Mouse (Mus musculus) heart, embryonic 11.5 days (tissue): ENCODE results near the gene Mettl7a3. TPM values are rescaled to one million over a fixed set of nuclear protein-coding genes. Genes with fewer than 3 reads are reported as not detected.
"Not testable (repeated sequence)": the region's sequence is repeated elsewhere in the genome, so short reads cannot be mapped to it uniquely, and the experiment has no call there.

Experiments used
- ATAC-seq: fragments of 200-750 bp; cut with Nextera tagmentation; replicated peaks from 2 replicates; pipeline ENCODE4 v1.8.0; 2017; ENCODE audit warnings: moderate library complexity; ENCODE audit not compliant: insufficient number of reproducible peaks, low FRiP score, low TSS enrichment
- H3K27ac ChIP-seq: fragments of 300-500 bp; sonication (generic); 2 replicates; pipeline ENCODE4 v1.5.1; 2014; ENCODE audit warnings: mild to moderate bottlenecking, low read depth, low read length
- H3K27me3 ChIP-seq: fragments of 300-500 bp; sonication (generic); 2 replicates; pipeline ENCODE4 v1.6.1; 2014; ENCODE audit warnings: mild to moderate bottlenecking, low read length, mixed read lengths; ENCODE audit not compliant: control insufficient read depth, insufficient read depth
- H3K36me3 ChIP-seq: fragments of 300-500 bp; sonication (generic); 2 replicates; pipeline ENCODE4 v1.6.1; 2014; ENCODE audit warnings: mild to moderate bottlenecking, low read length, moderate library complexity, mixed read lengths; ENCODE audit not compliant: control insufficient read depth, insufficient read depth
- H3K4me1 ChIP-seq: fragments of 300-500 bp; sonication (generic); 2 replicates; pipeline ENCODE4 v1.6.1; 2014; ENCODE audit warnings: low read length; ENCODE audit not compliant: control insufficient read depth, insufficient read depth
- H3K4me2 ChIP-seq: fragments of 300-500 bp; sonication (generic); 2 replicates; pipeline ENCODE4 v1.6.1; 2014; ENCODE audit warnings: mild to moderate bottlenecking, moderate library complexity
- H3K4me3 ChIP-seq: fragments of 300-500 bp; sonication (generic); 2 replicates; pipeline ENCODE4 v1.5.1; 2014; ENCODE audit warnings: low read depth, low read length
- H3K9ac ChIP-seq: fragments of 300-500 bp; sonication (generic); 2 replicates; pipeline ENCODE4 v1.6.1; 2014; ENCODE audit warnings: mild to moderate bottlenecking, low read depth, low read length, moderate library complexity
- H3K9me3 ChIP-seq: fragments of 300-500 bp; sonication (generic); replicated peaks from 2 replicates; pipeline ENCODE4 v1.6.1; 2016; ENCODE audit warnings: low read length; ENCODE audit not compliant: control insufficient read depth
- WGBS: fragments of 180-500 bp; shearing (Covaris S2); extraction: QIAGEN DNeasy Blood & Tissue Kit; methylation state at CpG from one replicate; pipeline ENCODE4 v1.1.7; 2014; ENCODE audit not compliant: insufficient replicate concordance; 5-methylcytosine and 5-hydroxymethylcytosine counted together
- polyA plus RNA-seq: library from polyadenylated mRNA; unstranded; fragments of >200 nt; fragmentation: Nextera tagmentation; extraction: Ambion mirVana; gene quantifications from 2 replicates; pipeline ENCODE4 v1.2.1, GENCODE M21; 2014

Mettl7a3 gene
- polyA plus RNA-seq, 1 experiment from 2014 or later, result not detected

- not testable (repeated sequence) for H3K4me1 ChIP-seq, H3K27ac ChIP-seq, H3K9me3 ChIP-seq, ATAC-seq, H3K4me2 ChIP-seq, H3K4me3 ChIP-seq, H3K9ac ChIP-seq, H3K36me3 ChIP-seq, H3K27me3 ChIP-seq
Observed at GRCm38 (mm10) chr15:100337328-100337727, 2.6 kb downstream of the Mettl7a3 start.

DNA sequence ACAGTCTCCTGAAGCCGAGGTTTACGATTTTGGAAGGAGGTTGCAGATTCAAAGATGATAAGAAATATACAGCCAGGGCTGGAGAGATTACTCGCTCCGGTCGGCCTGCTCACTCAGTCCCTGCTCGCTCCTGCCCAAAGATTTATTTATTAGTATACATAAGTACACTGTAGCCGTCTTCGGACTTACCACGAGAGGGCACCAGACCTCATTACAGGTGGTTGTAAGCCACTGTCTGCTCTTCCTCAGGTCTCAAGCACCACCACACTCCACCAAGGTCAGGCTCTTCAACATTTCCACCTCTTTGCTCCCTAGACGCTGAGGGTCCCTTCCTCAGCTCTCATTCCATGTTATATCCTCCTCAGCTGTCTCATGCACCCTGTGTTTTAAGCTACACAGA, 3.1 kb downstream of the Mettl7a3 start:
- H3K27ac ChIP-seq, H3K4me2 ChIP-seq, H3K36me3 ChIP-seq, H3K27me3 ChIP-seq, H3K9me3 ChIP-seq, H3K9ac ChIP-seq, H3K4me1 ChIP-seq, H3K4me3 ChIP-seq: not testable (repeated sequence)
- 0 out of 2 replicates have a peak, but pooled peaks have one; percentile 14 for ATAC-seq
- WGBS, result 36% methylated on average over 10 of the region's 10 CpGs

- not testable (repeated sequence) for H3K36me3 ChIP-seq, H3K27ac ChIP-seq, H3K4me2 ChIP-seq, H3K4me1 ChIP-seq, H3K9me3 ChIP-seq, H3K27me3 ChIP-seq, ATAC-seq, H3K4me3 ChIP-seq, H3K9ac ChIP-seq
- 77% methylated on average over 4 of the region's 5 CpGs for WGBS
Observed at GRCm38 (mm10) chr15:100341314-100341980, 6.7 kb downstream of the Mettl7a3 start.

DNA sequence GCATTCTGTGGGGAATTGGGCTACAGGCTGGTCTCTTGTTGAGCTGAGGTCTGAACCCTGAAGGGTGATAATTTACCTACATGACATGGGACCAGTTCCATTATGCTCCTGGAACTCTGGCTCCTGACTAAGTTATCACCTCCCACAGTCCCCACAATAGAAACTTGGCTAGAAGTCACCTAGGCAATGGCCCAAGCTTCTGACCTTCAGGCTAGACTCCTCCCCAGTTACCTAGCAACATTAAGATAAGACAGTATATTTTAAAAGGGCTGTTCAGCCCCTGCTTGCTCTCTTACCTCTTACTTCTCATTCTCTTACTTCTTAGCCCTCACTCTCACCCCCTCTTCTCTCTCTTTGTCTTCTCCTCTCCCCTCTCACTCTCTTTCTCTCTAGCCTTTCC, 10.8 kb downstream of the Mettl7a3 start:
- H3K4me3 ChIP-seq, result no peak overlapping the region
- H3K4me1 ChIP-seq, result 0 out of 2 replicates have a peak, but pooled peaks cover 6% of the 10 kb centered on the region
- no peaks in the 10 kb centered on the region for H3K9me3 ChIP-seq
- H3K27ac ChIP-seq, result no peak overlapping the region
- H3K9ac ChIP-seq, result no peak overlapping the region
- no peak overlapping the region for H3K4me2 ChIP-seq
- no peak for ATAC-seq
- H3K36me3 ChIP-seq, result no peaks in the 10 kb centered on the region
- no peaks in the 10 kb centered on the region for H3K27me3 ChIP-seq

GRCm38 (mm10) chr15:100346761-100347160, 12.0 kb downstream of the Mettl7a3 start:
- H3K27me3 ChIP-seq, result no peaks in the 10 kb centered on the region
- 70% methylated on average over 14 of the region's 14 CpGs for WGBS
- no peak overlapping the region for H3K9ac ChIP-seq
- no peaks in the 10 kb centered on the region for H3K36me3 ChIP-seq
- H3K4me3 ChIP-seq, result no peak overlapping the region
- H3K9me3 ChIP-seq, result no peaks in the 10 kb centered on the region
- no peak for ATAC-seq
- H3K4me1 ChIP-seq, result peaks cover 13% of the 10 kb centered on the region; the same call in 1 of the 2 replicates
- no peak overlapping the region for H3K27ac ChIP-seq
- H3K4me2 ChIP-seq, result no peak overlapping the region

DNA sequence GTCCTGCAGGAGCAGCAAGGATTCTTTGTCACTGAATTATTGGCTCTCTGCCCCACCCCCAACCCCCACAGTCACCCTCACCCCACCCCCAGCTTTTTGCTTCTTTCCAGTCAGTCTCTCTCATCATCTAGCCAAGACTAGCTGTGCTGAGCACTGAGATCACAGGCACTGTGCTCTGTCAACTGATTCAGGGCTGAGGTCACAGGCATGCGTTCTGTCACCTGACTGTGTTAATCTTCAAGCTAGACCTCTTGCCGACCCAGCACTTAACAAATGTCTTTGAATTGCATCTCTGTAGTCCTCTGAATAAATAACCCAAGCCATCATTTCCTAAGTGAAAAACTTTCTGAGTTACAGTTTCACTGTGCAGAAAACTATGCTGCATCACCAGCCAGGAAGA, 14.8 kb downstream of the Mettl7a3 start:
- Histone ChIP-seq H3K27me3 (no peaks in the 10 kb centered on the region), H3K9me3 (no peaks in the 10 kb centered on the region), H3K4me3 (no peak overlapping the region), H3K36me3 (no peaks in the 10 kb centered on the region), H3K9ac (no peak overlapping the region), H3K4me2 (no peak overlapping the region), H3K27ac (no peak overlapping the region), H3K4me1 (peaks cover 14% of the 10 kb centered on the region; the same call in 1 of the 2 replicates)
- ATAC-seq, result no peak
- WGBS, result 20% methylated on average over 2 of the region's 2 CpGs

DNA sequence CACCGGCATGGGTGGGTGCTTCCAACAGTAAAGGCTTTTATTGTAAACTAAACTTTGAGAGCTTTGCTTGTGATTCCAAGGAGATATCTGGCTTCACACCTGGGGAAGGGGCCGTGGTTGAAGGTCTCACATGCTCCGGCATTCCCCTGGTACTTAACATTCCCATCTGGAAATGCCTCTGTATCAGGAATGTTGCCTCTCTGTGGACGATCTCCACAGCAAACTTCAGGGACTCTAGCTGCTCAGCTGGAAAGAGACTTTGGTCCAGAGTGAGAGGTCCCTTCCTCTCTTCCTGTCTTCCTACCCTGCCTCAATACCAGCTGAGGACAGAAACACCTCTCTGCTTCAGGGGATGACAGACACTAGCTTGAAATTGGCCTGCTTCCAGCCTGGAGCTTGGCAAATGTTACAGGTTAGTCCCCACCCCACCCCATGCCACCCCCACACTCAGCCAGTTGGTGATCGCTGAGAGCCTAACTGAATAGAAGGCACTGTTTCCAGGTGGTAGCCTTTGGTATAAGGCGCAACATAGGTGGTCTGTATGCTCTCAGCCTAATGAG, 16.9 kb downstream of the Mettl7a3 start:
- Histone ChIP-seq H3K27ac (no peak overlapping the region), H3K9me3 (no peaks in the 10 kb centered on the region), H3K9ac (no peak overlapping the region), H3K27me3 (no peaks in the 10 kb centered on the region), H3K4me2 (no peak overlapping the region), H3K4me3 (no peak overlapping the region), H3K4me1 (peaks cover 14% of the 10 kb centered on the region; the same call in 1 of the 2 replicates), H3K36me3 (no peaks in the 10 kb centered on the region)
- WGBS, result 53% methylated on average over 6 of the region's 6 CpGs
- ATAC-seq, result no peak

GRCm38 (mm10) chr15:100352711-100353250, 18.1 kb downstream of the Mettl7a3 start, which contains the start of the genes Methig1 and Mettl7a2:
Gene Methig1, plus strand, starts transcription at chr15:100353149.
Gene Mettl7a2, plus strand, starts transcription at chr15:100353200.
- H3K4me3 ChIP-seq, result no peak within 1 kb of the TSS
- 79% methylated on average over 10 of the region's 10 CpGs for WGBS
- H3K4me2 ChIP-seq, result no peak within 1 kb of the TSS
- H3K9ac ChIP-seq, result no peak within 1 kb of the TSS
- H3K4me1 ChIP-seq, result peaks cover 14% of the 10 kb centered on the region; the same call in 1 of the 2 replicates
- ATAC-seq, result no peak
- H3K27me3 ChIP-seq, result no peaks in the 10 kb centered on the region
- H3K9me3 ChIP-seq, result no peaks in the 10 kb centered on the region
- H3K27ac ChIP-seq, result no peak within 1 kb of the TSS
- no peaks in the 10 kb centered on the region for H3K36me3 ChIP-seq

DNA sequence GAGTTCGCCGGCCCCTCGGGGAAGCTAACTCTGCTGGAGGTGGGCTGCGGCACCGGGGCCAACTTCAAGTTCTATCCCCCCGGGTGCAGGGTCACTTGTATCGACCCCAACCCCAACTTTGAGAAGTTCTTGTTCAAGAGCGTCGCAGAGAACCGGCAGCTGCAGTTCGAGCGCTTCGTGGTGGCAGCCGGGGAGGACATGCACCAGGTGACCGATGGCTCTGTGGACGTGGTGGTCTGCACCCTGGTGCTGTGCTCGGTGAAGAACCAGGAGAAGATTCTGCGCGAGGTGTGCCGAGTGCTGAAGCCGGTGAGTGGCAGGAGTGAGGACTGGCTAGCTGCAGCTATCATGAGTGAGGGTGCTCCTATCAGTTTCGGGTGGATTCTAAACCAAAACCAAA, 18.7 kb downstream of the Mettl7a3 start:
- WGBS, result 80% methylated on average over 11 of the region's 22 CpGs
- ATAC-seq, H3K36me3 ChIP-seq, H3K27me3 ChIP-seq, H3K27ac ChIP-seq, H3K4me3 ChIP-seq, H3K9ac ChIP-seq, H3K9me3 ChIP-seq, H3K4me2 ChIP-seq: not testable (repeated sequence)
- peaks cover 14% of the 10 kb centered on the region; the same call in 1 of the 2 replicates for H3K4me1 ChIP-seq
